Mouse (Mus musculus) forebrain, embryonic 10.5 days (tissue): ENCODE data around the gene Phox2b. TPM values are rescaled to one million over a fixed set of nuclear protein-coding genes. Genes with fewer than 3 reads are reported as not detected.

Experiments
- DNase-seq: peaks from one replicate; pipeline ENCODE4 v3.0.0-alpha.2; 2017; ENCODE audit warnings: low spot score; ENCODE audit errors: extremely low spot score
- H3K27ac ChIP-seq: fragments of 300-500 bp; sonication (generic); 2 replicates; pipeline ENCODE4 v1.5.1; 2016; ENCODE audit warnings: mild to moderate bottlenecking
- H3K27me3 ChIP-seq: fragments of 300-500 bp; sonication (generic); 2 replicates; pipeline ENCODE4 v1.6.1; 2016; ENCODE audit warnings: mild to moderate bottlenecking; ENCODE audit not compliant: poor library complexity, severe bottlenecking
- H3K36me3 ChIP-seq: fragments of 300-500 bp; sonication (generic); replicated peaks from 2 replicates; pipeline ENCODE4 v1.6.1; 2016; ENCODE audit warnings: mild to moderate bottlenecking, moderate library complexity
- H3K4me1 ChIP-seq: fragments of 300-500 bp; sonication (generic); 2 replicates; pipeline ENCODE4 v1.6.1; 2016
- H3K4me3 ChIP-seq: fragments of 300-500 bp; sonication (generic); 2 replicates; pipeline ENCODE4 v1.5.1; 2016; ENCODE audit warnings: mild to moderate bottlenecking, moderate library complexity
- H3K9me3 ChIP-seq: fragments of 300-500 bp; sonication (generic); 2 replicates; pipeline ENCODE4 v1.6.1; 2016; ENCODE audit warnings: mild to moderate bottlenecking, moderate library complexity
- WGBS: fragments of 180-500 bp; shearing (Covaris S2); methylation state at CpG from one replicate; pipeline ENCODE4 v1.1.7; 2016; 5-methylcytosine and 5-hydroxymethylcytosine counted together
- microRNA-seq: library from miRNA; unstranded; fragments of <30 nt; microRNA quantifications from one replicate; pipeline ENCODE4, GENCODE M21; 2017
- polyA plus RNA-seq: library from polyadenylated mRNA; unstranded; fragments of >200 nt; fragmentation: Nextera tagmentation; extraction: Ambion mirVana; gene quantifications from 2 replicates; pipeline ENCODE4 v1.2.1, GENCODE M21; 2016

Phox2b gene
- polyA plus RNA-seq, 1 experiment from 2014 or later, result 0.05 TPM

DNA sequence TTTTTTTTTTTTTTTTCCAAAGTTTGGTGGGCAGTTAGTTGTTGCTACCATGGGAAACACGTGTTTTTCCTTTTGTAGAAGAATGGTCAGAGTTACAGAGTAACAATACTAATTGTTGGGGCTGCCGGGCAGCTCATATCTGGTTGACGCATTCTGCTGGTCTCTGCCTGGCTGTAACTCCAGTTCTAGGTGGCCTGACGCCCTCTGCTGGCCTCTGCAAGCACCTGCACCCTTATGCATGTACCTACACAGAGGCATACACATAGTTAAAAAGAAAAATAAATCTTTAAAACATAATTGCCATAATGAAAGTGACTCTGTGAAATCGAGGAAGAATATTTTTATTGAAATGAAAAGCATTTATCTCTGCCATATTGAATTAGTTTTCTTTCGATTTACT, 41.3 kb downstream of the Phox2b start:
- Histone ChIP-seq H3K27ac (no peak overlapping the region), H3K4me3 (no peak overlapping the region), H3K4me1 (no peaks in the 10 kb centered on the region), H3K27me3 (0 out of 2 replicates have a peak, but pooled peaks cover 3% of the 10 kb centered on the region), H3K9me3 (no peaks in the 10 kb centered on the region), H3K36me3 (0 out of 2 replicates have a peak, but pooled peaks cover 3% of the 10 kb centered on the region)
- no peak for DNase-seq
- 87% methylated on average over 6 of the region's 6 CpGs for WGBS

DNA sequence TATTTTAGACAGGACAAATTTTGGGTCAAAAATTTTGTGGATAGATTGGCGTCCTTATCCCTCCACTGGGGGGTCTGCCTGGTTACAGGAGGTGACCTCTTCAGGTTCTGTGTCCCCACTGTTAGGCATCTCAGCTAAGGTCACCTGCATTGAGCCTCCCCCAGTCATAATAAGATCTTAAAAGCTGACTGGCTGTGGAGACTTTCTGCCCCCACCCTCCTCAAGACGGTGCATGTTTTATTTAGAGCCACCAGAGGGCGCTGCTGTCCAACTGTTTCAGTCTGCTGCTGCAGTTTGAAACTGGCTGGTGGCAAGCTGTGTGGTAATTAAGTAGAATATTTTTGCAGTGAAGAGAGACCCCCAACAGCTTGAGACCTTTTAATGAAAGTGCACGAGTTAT, 51.1 kb downstream of the Phox2b start:
- H3K4me3 ChIP-seq, result no peak overlapping the region
- 11% methylated on average over 4 of the region's 4 CpGs for WGBS
- no peaks in the 10 kb centered on the region for H3K4me1 ChIP-seq
- H3K36me3 ChIP-seq, result no peaks in the 10 kb centered on the region; the same call in 1 of the 2 replicates
- H3K9me3 ChIP-seq, result no peaks in the 10 kb centered on the region
- H3K27me3 ChIP-seq, result peaks cover 21% of the 10 kb centered on the region
- DNase-seq, result peak; percentile 57
- no peak overlapping the region for H3K27ac ChIP-seq

Small RNA genes within 50 kb of the gene (microRNA-seq; reads per million reads assigned to microRNA genes)
- gene Gm23841, result not detected

Other genes starting within 250 kb of the Phox2b start
- 117 and 133 TPM in 2 replicates for gene Tmem33, start 161.3 kb upstream of the Phox2b start, polyA plus RNA-seq
- gene Slc30a9, start 207.7 kb upstream of the Phox2b start, polyA plus RNA-seq, result 85.4 and 87.5 TPM in 2 replicates